Mouse (Mus musculus): Measurements from ENCODE around the gene Uhrf2. TPM values are rescaled to one million over a fixed set of nuclear protein-coding genes. Genes with fewer than 3 reads are reported as not detected.

The Uhrf2 gene
- total RNA-seq, 2 experiments from 2014 or later = 46.5 to 55.3 TPM

DNA sequence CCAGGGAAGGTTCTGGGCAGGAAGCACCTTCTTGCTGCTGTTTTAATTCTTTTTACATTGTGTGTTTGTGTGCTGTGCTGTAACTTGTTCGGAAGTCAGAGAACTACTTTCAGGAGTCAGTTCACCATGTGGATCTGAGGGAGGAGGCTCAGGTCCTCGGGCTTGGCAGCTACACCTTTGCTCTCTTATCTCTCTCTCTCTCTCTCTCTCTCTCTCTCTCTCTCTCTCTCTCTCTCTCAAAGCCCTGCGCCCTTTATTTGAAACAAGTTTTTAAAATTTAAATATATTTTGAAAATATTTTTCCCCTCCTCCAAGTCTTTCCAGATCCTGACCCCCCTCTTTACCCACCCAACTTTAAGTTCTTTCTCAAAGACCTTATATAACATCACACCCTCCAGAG, 5.0 kb downstream of the Uhrf2 start:
- DNase-seq (ENCODE audit: low spot score in 2 of 2) = no peak
- intact Hi-C loops (cut with DNase I) = loop anchor here (10.0 kb wide), 1 partner anchor 231 kb away; the partner anchor contains the start of gene 9930021J03Rik

DNA sequence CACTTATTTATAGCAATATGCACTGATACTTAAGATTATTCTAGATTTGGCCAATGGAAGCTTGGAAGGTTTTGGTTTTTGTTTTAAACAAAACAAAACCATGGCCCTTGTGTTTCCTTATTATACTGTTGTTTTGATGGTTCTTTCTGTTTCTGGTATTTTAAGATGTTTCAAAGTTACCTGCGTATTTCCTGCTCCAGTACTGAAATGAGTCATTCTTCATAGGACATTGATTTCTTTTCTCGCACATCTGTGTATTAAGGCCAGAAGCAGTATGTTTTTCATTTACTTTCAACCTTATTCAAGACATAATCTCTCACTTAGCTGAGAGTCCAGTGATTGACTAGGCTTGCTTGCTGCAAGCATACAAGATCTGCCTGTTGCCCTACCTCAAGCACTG, 13.4 kb downstream of the Uhrf2 start:
- no peak for DNase-seq (ENCODE audit: low spot score in 2 of 2)
- intact Hi-C loops (cut with DNase I) = no loop called here

- intact Hi-C loops (cut with DNase I) = no loop called here
- DNase-seq (ENCODE audit: low spot score in 2 of 2) = no peak
These were observed 14.3 kb downstream of the Uhrf2 start for GRCm38 (mm10) chr19:30044630-30045029.

DNA sequence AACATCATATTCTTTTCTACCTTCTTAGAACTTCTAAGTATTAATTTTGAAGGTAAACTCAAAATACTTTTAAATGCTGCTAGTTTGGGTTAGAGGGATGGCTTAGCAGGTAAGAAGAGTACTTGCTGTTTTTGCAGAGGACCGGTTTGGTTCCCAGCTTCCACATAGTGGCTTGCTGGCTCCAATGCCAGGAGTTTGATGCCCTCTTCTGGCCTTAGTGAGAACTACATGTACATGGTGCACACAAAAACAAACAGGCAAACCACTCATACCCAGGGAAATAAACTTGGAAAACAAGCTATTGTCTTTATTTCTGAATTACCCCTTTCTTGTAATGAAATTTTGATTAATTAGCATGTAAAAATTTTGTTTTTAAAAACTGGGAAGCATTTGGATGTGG, 15.5 kb downstream of the Uhrf2 start:
- no peak for DNase-seq (ENCODE audit: low spot score in 2 of 2)
- intact Hi-C loops (cut with DNase I) = no loop called here

- intact Hi-C loops (cut with DNase I) = no loop called here
- no peak for DNase-seq (ENCODE audit: low spot score in 2 of 2)
These were observed 20.3 kb downstream of the Uhrf2 start for GRCm38 (mm10) chr19:30050584-30050983.

- intact Hi-C loops (cut with DNase I) = no loop called here
- DNase-seq (ENCODE audit: low spot score in 2 of 2) = no peak
These were observed 21.2 kb downstream of the Uhrf2 start for GRCm38 (mm10) chr19:30051479-30051878.

DNA sequence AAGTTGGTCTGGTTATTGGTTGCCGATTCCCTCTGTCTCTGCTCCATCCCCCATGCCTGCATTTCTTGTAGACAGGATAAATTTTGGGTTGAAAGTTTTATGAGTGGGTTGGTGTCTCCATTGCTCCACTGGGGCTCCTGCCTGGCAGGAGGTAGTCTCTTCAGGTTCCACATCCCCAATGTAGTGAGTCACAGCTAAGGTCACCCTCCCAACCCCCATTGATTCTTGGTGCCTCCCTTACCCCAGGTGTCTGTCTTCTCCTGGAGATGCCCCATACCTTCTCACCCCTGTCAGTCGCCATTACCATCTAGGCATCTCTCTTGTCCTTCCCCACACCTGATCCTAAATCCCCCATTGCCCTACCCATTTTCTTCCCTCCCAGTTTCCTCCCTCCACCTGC, 23.9 kb downstream of the Uhrf2 start:
- intact Hi-C loops (cut with DNase I) = no loop called here
- DNase-seq (ENCODE audit: low spot score in 2 of 2) = no peak

GRCm38 (mm10) chr19:30065797-30066196, 35.5 kb downstream of the Uhrf2 start:
- DNase-seq (ENCODE audit: low spot score in 2 of 2) = peak; percentile 30 to 59
- intact Hi-C loops (cut with DNase I) = no loop called here

DNA sequence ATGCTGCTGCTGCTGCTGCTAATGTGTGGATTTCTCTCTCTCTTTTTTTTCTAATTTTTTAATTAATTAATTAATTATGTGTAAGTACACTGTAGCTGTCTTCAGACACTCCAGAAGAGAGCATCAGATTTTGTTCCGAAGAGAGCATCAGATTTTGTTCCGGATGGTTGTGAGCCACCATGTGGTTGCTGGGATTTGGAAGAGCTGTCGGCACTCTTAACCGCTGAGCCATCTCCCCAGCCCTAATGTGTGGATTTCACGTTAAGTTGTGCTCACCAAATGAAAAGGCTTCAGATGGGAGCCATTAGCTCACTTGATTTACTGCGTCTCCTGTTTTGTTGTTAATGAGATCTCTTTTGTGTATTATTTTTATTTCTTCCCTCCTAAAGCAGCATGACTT, 59.9 kb downstream of the Uhrf2 start:
- no peak for DNase-seq (ENCODE audit: low spot score in 2 of 2)
- intact Hi-C loops (cut with DNase I) = no loop called here

GRCm38 (mm10) chr19:30091644-30092295, 61.5 kb downstream of the Uhrf2 start:
- DNase-seq (ENCODE audit: low spot score in 2 of 2) = no peak
- intact Hi-C loops (cut with DNase I) = no loop called here

- intact Hi-C loops (cut with DNase I) = no loop called here
- no peak for DNase-seq (ENCODE audit: low spot score in 2 of 2)
These were observed 65.9 kb downstream of the Uhrf2 start for GRCm38 (mm10) chr19:30096186-30096585.

DNA sequence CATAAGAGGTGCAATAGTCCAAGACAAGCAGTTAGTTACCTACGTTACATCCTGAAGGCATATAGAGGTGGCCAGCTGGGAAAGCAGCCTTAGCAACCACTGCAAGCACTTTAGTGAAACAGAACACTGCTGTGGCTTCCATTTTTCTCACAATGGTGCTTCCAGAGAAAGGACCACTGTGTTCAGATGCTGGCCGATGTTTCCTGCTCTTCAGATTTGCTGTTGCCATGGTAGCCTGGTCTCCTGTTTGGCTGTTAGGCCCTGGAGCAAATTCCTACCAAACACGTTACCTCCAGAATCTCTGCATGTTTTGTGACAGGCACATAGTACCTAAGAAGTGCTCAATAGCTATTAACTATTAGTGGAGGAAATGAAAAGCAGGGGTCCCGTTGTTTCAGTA, 66.7 kb downstream of the Uhrf2 start:
- DNase-seq (ENCODE audit: low spot score in 2 of 2) = peak in 1 of 2 experiments; percentile 57
- intact Hi-C loops (cut with DNase I) = no loop called here

DNA sequence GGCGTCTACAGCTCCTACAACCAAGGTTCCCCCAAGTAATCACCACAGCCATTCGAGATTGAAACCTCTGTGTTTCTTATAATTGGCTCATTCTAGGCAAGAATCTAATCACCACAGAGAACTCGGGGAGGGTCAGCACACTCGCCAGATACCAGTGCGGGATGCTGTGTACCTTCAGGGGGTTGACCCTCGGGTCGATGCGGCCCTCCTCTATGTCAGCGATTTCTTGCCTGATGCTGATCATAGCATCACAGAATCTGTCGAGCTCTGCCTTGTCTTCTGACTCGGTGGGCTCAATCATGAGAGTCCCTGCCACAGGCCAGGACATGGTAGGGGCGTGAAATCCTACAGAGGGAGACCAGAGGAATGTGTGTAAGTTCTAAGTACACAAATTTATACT, 70.3 kb downstream of the Uhrf2 start:
- intact Hi-C loops (cut with DNase I) = no loop called here
- DNase-seq (ENCODE audit: low spot score in 2 of 2) = no peak

GRCm38 (mm10) chr19:30102620-30103019, 72.3 kb downstream of the Uhrf2 start:
- intact Hi-C loops (cut with DNase I) = no loop called here
- no peak for DNase-seq (ENCODE audit: low spot score in 2 of 2)

- intact Hi-C loops (cut with DNase I) = no loop called here
- DNase-seq (ENCODE audit: low spot score in 2 of 2) = no peak
These were observed 74.9 kb downstream of the Uhrf2 start for GRCm38 (mm10) chr19:30105045-30105842.

DNA sequence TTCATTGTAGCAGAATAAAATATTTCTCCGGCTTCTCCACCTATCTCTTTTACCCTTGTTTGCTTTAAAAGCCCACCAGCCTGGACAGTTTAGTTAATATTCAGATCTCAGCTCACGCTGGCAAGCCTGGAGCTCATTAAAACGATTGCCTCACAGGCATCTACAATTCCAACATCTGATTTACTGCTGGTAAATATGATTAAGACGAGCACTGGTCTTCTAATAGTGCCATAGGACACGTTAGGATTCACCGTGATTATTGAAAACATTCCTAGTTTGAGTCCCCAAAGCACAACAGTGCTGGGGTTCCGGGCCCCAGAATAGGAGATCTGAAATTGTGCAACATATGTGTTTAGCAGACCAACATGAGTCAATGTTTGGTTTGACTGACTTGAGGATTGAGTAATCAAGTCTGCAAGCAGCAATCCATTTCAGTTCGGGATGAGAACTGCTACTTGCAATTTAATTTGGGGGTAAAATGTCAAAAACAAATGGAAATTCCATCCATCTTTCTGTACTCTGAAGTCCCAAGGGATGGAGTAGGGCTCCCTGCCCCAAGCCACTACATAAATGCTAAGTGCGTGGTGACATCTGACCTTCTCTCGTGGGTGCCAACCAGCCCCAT, 77.0 kb downstream of the Uhrf2 start:
- intact Hi-C loops (cut with DNase I) = no loop called here

DNA sequence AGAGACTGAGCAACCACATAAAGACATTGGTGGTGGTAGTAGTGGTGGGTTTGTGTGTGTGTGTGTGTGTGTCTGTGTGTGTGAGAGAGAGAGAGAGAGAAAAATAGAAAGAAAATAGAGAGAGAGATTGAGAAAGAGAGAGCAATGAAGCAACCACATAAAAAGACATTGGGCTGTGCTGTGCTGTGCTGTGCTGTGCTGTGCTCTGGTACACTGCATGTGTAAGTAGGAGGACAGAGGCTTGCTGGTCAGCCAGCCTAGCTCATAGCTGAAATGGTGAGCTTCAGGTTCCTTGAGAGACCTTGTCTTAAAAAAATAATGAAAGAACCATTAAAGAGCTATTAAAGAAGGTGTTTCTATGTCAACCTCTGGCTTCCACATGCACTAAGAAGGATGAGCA, 78.3 kb downstream of the Uhrf2 start:
- intact Hi-C loops (cut with DNase I) = no loop called here
- no peak for DNase-seq (ENCODE audit: low spot score in 2 of 2)

More for the DNA sequence above, 77.0 kb downstream of the Uhrf2 start:
- DNase-seq (ENCODE audit: low spot score in 2 of 2) = no peak

GRCm38 (mm10) chr19:30109122-30109521, 78.8 kb downstream of the Uhrf2 start:
- intact Hi-C loops (cut with DNase I) = no loop called here
- peak in 1 of 2 experiments; percentile 51 for DNase-seq (ENCODE audit: low spot score in 2 of 2)

GRCm38 (mm10) chr19:30111421-30111820, 81.1 kb downstream of the Uhrf2 start:
- no peak for DNase-seq (ENCODE audit: low spot score in 2 of 2)
- intact Hi-C loops (cut with DNase I) = no loop called here

DNA sequence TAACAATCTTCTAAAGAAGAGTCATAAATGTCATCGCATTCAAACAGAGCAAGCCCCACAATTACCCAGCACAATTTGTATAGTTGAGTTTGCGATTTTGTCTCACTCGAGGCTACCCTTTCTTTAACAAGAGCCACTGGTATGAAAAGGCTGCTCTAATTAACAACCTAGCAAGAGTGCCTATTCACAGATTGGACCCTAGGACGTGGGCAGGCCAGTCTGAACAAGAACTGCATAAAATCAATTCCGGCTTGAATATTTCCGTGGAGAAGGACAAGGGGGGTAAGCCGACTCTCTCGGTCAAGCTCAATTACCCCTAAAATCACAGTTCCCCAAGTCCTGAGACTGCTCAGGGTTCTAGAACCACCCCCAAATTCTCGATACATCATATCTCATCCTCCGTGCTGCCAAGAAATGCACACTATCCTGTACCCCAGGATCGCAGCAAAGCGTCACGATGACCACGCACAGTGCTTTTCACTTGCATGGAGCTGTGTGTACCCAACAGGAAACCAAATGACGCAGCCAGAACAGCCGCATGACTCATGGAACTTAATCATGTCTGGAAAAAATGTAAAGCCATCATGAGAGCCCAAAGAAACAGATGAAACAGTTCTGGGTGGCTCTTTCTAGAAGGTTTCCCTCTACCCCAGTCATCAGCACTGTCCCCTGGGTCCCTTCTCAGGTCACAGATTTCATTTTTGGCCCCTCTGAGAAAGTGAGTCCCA, 82.8 kb downstream of the Uhrf2 start:
- intact Hi-C loops (cut with DNase I) = no loop called here
- DNase-seq (ENCODE audit: low spot score in 2 of 2) = no peak

Data from left cerebral cortex, postnatal 14 days (tissue).